Comparison of ENCODE assay signal across 23 mouse cellular contexts in genomic region chr5:142679065-142679464, GRCm38 (mm10). TPM values are rescaled to one million over a fixed set of nuclear protein-coding genes. Genes with fewer than 3 reads are reported as not detected.
"Had no signal": no experiment of that assay in that cellular context is flagged by ENCODE, and none has a peak within 500 bp of the region (broad histone marks: within the 10 kb centered on the region; RNA-seq: fewer than 3 reads in every experiment).

No protein-coding gene starts in this region.

- H3K9ac ChIP-seq: lung, embryonic 15.5 days; midbrain, embryonic 12.5 days; neural tube, embryonic 13.5 days; neural tube, embryonic 15.5 days had no signal

- H3K36me3 ChIP-seq: lung, embryonic 15.5 days; midbrain, embryonic 10.5 days; midbrain, embryonic 12.5 days; neural tube, embryonic 13.5 days; neural tube, embryonic 15.5 days had no signal

- H3K27ac ChIP-seq: lung, embryonic 15.5 days; macrophage; midbrain, embryonic 12.5 days; neural tube, embryonic 13.5 days; neural tube, embryonic 15.5 days had no signal

- DNase-seq: lung, adult 2 months; lung, postnatal 14 days; lung, postnatal 36 days; midbrain, embryonic 14.5 days; retina, postnatal 1 day; right cerebral cortex, adult 18-20 months; right cerebral cortex, postnatal 25 days; right cerebral cortex, postnatal 4 days; spleen, adult 18-20 months; thymus, adult 18-20 months; thymus, postnatal 14 days; thymus, postnatal 36 days had no signal

- H3K9me3 ChIP-seq: lung, embryonic 15.5 days; midbrain, embryonic 12.5 days; neural tube, embryonic 15.5 days had no signal

- H3K27me3 ChIP-seq: lung, embryonic 15.5 days; midbrain, embryonic 12.5 days; neural tube, embryonic 13.5 days; neural tube, embryonic 15.5 days had no signal

- H3K4me2 ChIP-seq: lung, embryonic 15.5 days; midbrain, embryonic 12.5 days; neural tube, embryonic 13.5 days; neural tube, embryonic 15.5 days had no signal

- H3K4me3 ChIP-seq: lung, embryonic 15.5 days; midbrain, embryonic 10.5 days; midbrain, embryonic 12.5 days; myocyte; neural tube, embryonic 13.5 days; neural tube, embryonic 15.5 days had no signal

- H3K4me1 ChIP-seq: lung, embryonic 15.5 days; midbrain, embryonic 12.5 days; neural tube, embryonic 15.5 days had no signal

- ATAC-seq: lung, postnatal 0 days; midbrain, embryonic 16.5 days had no signal

RNA-seq across cellular contexts. Expression of gene Slc29a4, which starts 13.2 kb away (rescaled TPM):
- total RNA-seq: megakaryocyte, adult 5-6 weeks; megakaryocyte-erythroid progenitor cell, adult 5-6 weeks had no signal
- polyA plus RNA-seq: macrophage, myocyte had no signal
